Mouse (Mus musculus): Measurements from ENCODE around the gene Chtop.

- TF ChIP-seq POLR2A (IDR thresholded peaks at IDR 0.05; ENCODE audit: control insufficient read depth, low read depth, low read length) (no peak), CTCF (IDR thresholded peaks at IDR 0.05; ENCODE audit: control insufficient read depth, insufficient read depth, insufficient replicate concordance, low read depth, low read length) (no peak)
Observed at GRCm38 (mm10) chr3:90526580-90526979, 17.3 kb upstream of the Chtop start, which contains the start of gene S100a14.
